Comparison of ENCODE assay signal across 25 mouse cellular contexts in genomic region chr7:50041112-50041511, GRCm38 (mm10).
DNase-seq lines count a peak whose midpoint lies in the region; ATAC-seq and TF ChIP-seq lines count a peak whose summit lies in the region.
"Had no signal": no experiment of that assay in that cellular context is flagged by ENCODE, and none has a peak within 500 bp of the region (broad histone marks: within the 10 kb centered on the region; RNA-seq: fewer than 3 reads in every experiment).

No protein-coding gene starts in this region.

- no peaks in the 10 kb centered on the region for H3K36me3 ChIP-seq in kidney, embryonic 14.5 days (ENCODE audit: control insufficient read depth, insufficient read depth, low read length)
- H3K36me3 ChIP-seq in forebrain, embryonic 12.5 days (replicated peaks): no peaks in the 10 kb centered on the region
- H3K36me3 ChIP-seq: forebrain, embryonic 10.5 days; heart, embryonic 12.5 days; heart, embryonic 15.5 days; hindbrain, embryonic 10.5 days had no signal

- intact Hi-C loops in left cerebral cortex, adult 2 months (cut with DNase I): no loop called here

- no peak overlapping the region for H3K4me2 ChIP-seq in kidney, embryonic 14.5 days (replicated peaks; ENCODE audit: low read depth, low read length)
- no peak overlapping the region for H3K4me2 ChIP-seq in forebrain, embryonic 12.5 days
- H3K4me2 ChIP-seq: heart, embryonic 12.5 days; heart, embryonic 15.5 days; hindbrain, embryonic 14.5 days had no signal

- H3K4me3 ChIP-seq in kidney, embryonic 14.5 days (ENCODE audit: low read length): no peak overlapping the region
- no peak overlapping the region for H3K4me3 ChIP-seq in left cerebral cortex, adult 2 months
- no peak overlapping the region for H3K4me3 ChIP-seq in forebrain, embryonic 12.5 days (replicated peaks)
- H3K4me3 ChIP-seq: forebrain, embryonic 10.5 days; heart, embryonic 12.5 days; heart, embryonic 15.5 days; hindbrain, embryonic 10.5 days had no signal

- H3K4me1 ChIP-seq in kidney, embryonic 14.5 days (ENCODE audit: control insufficient read depth, insufficient read depth, low read length): no peaks in the 10 kb centered on the region
- no peaks in the 10 kb centered on the region for H3K4me1 ChIP-seq in forebrain, embryonic 12.5 days
- H3K4me1 ChIP-seq: forebrain, embryonic 10.5 days; heart, embryonic 12.5 days; heart, embryonic 15.5 days; hindbrain, embryonic 10.5 days had no signal

- WGBS in kidney, embryonic 14.5 days: 11% methylated on average over 6 of the region's 6 CpGs
- WGBS in forebrain, embryonic 12.5 days: 73% methylated on average over 6 of the region's 6 CpGs

- peak; percentile 12 for DNase-seq in embryo, embryonic 10 days (ENCODE audit: low spot score)
- no peak for DNase-seq in embryo, embryonic 10.5 days (ENCODE audit: low spot score)
- DNase-seq in kidney, postnatal 10 days: no peak
- peak; percentile 22 for DNase-seq in hindlimb bud, embryonic 11.5 days (ENCODE audit: extremely low spot score, low read depth, low spot score)
- no peak for DNase-seq in left cerebral cortex, adult 2 months (ENCODE audit: extremely low spot score in 1 of 2, low spot score in 2 of 2)
- DNase-seq: adrenal gland, adult 8-10 months; adrenal gland, postnatal 25 days; cerebellum, adult 18-20 months; cerebellum, adult 9-10 months; cerebellum, postnatal 14 days; forebrain, postnatal 0 days; gastrocnemius, postnatal 25 days; heart, adult 18-20 months; heart, postnatal 10 days; heart, postnatal 36 days had no signal

- no peaks in the 10 kb centered on the region for H3K27me3 ChIP-seq in kidney, embryonic 14.5 days (ENCODE audit: control insufficient read depth, insufficient read depth, low read length)
- H3K27me3 ChIP-seq in forebrain, embryonic 12.5 days: no peaks in the 10 kb centered on the region
- H3K27me3 ChIP-seq: heart, embryonic 12.5 days; heart, embryonic 15.5 days had no signal

- TF ChIP-seq CTCF in left cerebral cortex, adult 2 months (IDR thresholded peaks at IDR 0.05): no peak

- H3K27ac ChIP-seq in kidney, embryonic 14.5 days (ENCODE audit: low read depth, low read length): no peak overlapping the region
- H3K27ac ChIP-seq in left cerebral cortex, adult 2 months: no peak overlapping the region
- no peak overlapping the region for H3K27ac ChIP-seq in forebrain, embryonic 12.5 days
- H3K27ac ChIP-seq: forebrain, embryonic 10.5 days; heart, embryonic 15.5 days; hindbrain, embryonic 10.5 days; hindbrain, embryonic 14.5 days; hindbrain, postnatal 0 days had no signal

- no peak overlapping the region for H3K9ac ChIP-seq in kidney, embryonic 14.5 days (ENCODE audit: low read depth, low read length)
- H3K9ac ChIP-seq in forebrain, embryonic 12.5 days: no peak overlapping the region
- H3K9ac ChIP-seq: forebrain, postnatal 0 days; heart, embryonic 12.5 days; heart, embryonic 15.5 days; hindbrain, embryonic 14.5 days had no signal

- peak; percentile 60; the same call in 1 of the 2 replicates for ATAC-seq in kidney, embryonic 14.5 days (ENCODE audit: low FRiP score, low TSS enrichment)
- no peak for ATAC-seq in forebrain, embryonic 12.5 days (ENCODE audit: low FRiP score)
- ATAC-seq: activated CD4-positive, CD25-positive, alpha-beta regulatory T cell, adult 4 months; forebrain, embryonic 14.5 days; forebrain, postnatal 0 days; hindbrain, postnatal 0 days had no signal

- H3K9me3 ChIP-seq in kidney, embryonic 14.5 days (ENCODE audit: control insufficient read depth, low read length): no peaks in the 10 kb centered on the region
- H3K9me3 ChIP-seq in forebrain, embryonic 12.5 days: no peaks in the 10 kb centered on the region
- H3K9me3 ChIP-seq: forebrain, embryonic 10.5 days; heart, embryonic 12.5 days; heart, embryonic 15.5 days; hindbrain, embryonic 10.5 days had no signal

Comparison
In these comparisons a context has a peak if more than half of its experiments do, and no peak if none do; other contexts are left out.
1. DNase-seq: peak in embryo, embryonic 10 days (single experiment) and hindlimb bud, embryonic 11.5 days (single experiment); none in embryo, embryonic 10.5 days (single experiment), kidney, postnatal 10 days (single experiment) and left cerebral cortex, adult 2 months (0 of 2).